Mouse (Mus musculus): ENCODE measurements around the gene Pop5.

Pop5 gene

GRCm38 (mm10) chr5:115261880-115262279 lies 26.2 kb downstream of the Pop5 start:
- CTCF ChIA-PET: interaction anchor here (0.6 kb wide), 1 partner anchor 477 kb away, joined by 6 read pairs; no protein-coding TSS in a partner anchor

DNA sequence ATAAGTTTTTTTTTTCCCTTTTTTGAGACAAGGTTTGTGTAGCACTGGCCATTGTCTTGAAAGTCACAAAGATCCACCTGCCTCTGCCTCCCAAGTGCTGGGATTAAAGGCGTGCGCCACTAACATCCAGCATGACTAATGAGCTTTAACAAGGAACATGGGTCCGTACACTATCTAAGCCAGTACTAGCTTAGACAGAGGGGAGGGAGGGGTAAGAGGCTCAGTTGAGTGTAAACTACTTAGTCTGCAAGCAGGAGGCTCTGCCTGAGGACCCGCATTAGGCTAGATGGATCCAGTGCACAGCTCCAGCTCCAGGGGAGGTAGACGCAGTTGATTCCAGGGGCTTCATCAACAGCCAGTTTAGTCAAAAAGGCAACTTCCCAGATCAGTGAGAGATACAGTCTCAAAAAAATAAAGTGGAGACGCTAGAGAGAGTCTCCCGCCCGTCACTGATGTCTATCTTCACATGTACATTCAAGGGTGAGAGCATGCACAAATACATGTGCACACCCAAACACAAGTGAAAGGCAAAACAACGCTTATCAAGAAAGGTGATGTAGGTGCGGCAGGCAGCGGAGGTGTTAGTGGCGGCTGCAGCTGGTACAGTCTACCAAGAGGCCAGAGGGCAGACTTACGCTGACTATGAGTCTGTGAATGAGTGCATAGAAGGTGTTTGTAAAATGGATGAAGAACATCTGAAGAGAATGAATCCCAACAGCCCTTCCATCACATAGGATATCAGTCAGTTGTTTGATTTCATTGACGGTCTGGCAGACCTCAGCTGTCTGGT lies 27.1 kb downstream of the Pop5 start:
- CTCF ChIA-PET: interaction anchor here (0.6 kb wide), 1 partner anchor 478 kb away, joined by 6 read pairs; no protein-coding TSS in a partner anchor

GRCm38 (mm10) chr5:115266340-115266739 lies 30.7 kb downstream of the Pop5 start:
- CTCF ChIA-PET: no interaction called here

DNA sequence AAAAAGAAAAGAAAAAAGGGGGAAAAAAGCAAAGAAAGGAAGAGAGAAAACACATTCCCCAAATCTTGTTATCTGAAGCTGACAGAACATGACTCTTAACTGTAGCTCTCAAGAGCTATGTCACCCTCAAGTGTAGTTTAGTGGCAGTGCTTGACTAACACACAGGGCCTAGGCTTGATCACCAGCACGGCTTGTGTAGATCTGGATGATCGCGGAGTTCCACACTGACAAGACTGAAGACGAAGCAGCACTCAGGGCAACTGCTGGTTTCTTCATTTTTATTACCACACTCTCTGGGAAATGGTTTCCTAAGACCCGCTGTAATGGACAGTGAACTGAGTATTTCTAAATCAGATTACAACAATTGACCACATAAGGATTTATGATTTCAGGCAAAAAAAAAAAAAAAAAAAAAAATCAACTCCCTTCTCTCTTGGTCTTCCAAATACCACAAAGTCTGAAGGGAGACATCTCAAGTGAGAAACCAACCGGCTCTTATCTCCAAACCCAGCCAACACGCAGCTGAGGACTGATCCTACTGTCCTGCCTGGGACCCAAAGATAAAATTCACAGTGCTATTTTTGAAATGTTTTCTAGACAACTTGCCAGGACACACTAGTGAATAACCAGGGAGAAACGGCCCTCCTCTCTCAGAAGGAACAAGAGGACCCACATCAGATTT lies 31.3 kb downstream of the Pop5 start:
- CTCF ChIA-PET: no interaction called here

DNA sequence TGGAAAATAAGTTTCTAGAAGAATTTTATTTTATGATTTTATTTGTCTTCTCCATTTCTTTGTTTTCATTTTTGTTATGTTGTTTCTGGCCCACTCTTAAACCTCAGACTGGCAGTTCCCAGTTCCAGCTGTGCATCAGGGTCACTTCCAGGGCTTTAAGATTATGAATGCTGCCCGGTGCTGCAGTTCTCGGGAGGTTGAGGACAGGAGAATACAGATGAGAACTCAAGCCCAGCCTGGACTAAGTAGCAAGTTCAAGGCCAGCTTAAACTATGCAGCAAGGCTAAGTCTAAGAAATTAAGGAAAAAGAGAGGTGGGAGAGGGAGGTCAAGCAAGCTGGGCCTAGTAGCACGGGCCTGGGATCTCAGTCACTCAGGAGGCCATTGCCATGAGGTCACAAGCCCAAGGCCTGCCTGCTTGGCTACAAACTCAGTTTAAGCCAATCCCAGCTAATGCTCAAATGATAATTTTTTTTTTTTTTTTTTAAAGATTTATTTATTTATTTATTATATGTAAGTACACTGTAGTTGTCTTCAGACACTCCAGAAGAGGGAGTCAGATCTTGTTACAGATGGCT lies 31.9 kb downstream of the Pop5 start:
- CTCF ChIA-PET: no interaction called here

GRCm38 (mm10) chr5:115268266-115268665 lies 32.6 kb downstream of the Pop5 start:
- CTCF ChIA-PET: no interaction called here

- CTCF ChIA-PET: no interaction called here
Measured at GRCm38 (mm10) chr5:115269969-115270368, 34.3 kb downstream of the Pop5 start.

DNA sequence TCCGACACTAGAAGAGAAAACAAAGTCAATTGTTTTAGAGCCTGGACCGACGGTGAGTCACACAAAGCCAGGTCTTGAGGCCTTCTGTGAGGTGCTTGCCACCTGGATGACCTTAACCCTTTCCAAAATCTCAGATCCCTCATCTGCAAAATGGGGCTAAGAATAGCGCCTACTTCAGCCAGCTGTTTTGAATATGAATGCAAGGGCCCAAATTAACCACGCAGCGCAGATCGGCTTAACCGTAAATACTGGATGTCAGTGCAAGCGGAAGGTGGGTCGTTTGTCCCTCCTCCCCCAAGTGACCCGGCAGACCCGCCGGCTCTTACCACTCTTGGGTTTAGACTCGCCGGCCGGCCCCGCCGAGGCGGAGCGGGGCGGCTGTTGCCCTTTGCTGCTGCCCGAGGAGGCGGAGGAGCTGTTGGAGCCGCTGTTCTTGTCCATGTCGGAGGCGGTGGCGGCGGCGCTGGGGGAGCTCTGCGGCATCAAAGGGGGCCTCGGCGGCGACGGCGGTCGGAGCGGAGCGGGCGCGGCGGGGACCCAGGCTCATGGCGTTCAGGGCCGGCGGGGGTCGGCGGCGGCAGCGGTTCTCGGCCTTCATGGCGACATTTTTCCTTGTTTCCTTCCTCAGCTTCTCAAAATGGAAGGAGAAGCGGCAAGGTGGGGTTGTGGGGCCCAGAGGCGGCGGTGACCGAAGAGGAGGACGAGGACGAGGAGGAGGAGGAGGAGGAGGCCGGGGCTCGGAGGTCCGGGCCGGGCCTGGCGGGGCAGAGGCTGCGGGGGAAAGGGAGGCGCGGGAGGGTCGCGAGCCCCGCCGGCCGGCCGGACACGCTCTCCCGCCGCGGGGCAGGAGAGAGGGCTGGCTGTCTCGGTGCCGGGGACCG lies 36.5 kb downstream of the Pop5 start:
- CTCF ChIA-PET: no interaction called here

GRCm38 (mm10) chr5:115272812-115273548 lies 37.3 kb downstream of the Pop5 start, which contains the start of gene Rnf10:
TSS of gene Rnf10 (minus strand) at chr5:115272898.
- CTCF ChIA-PET: no interaction called here

- CTCF ChIA-PET: no interaction called here
Measured at GRCm38 (mm10) chr5:115273549-115274135, 38.0 kb downstream of the Pop5 start.

GRCm38 (mm10) chr5:115274353-115274752 lies 38.7 kb downstream of the Pop5 start:
- CTCF ChIA-PET: interaction anchor here (0.6 kb wide), 1 partner anchor 26 kb away, joined by 3 read pairs; no protein-coding TSS in a partner anchor

DNA sequence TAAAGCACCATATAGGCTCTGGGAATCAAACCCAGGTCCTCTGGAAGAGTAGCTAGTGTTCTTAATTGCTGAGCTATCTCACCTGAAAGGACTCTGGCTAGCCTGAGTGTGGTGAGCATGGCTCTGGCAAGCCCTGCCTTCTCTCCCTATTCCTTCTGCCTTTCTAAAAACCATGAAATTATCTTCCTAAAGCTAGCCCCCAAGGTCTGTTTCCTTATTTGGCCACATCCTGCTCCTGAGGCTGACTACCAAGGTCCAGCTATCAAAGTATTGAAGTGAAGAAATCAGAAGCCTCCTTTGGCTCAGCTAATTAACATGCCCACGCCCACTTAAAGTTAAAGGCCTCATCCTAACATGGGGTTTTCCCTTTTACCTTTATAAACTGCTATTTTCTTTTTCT lies 39.1 kb downstream of the Pop5 start:
- CTCF ChIA-PET: interaction anchor here (0.6 kb wide), 1 partner anchor 25 kb away, joined by 3 read pairs; no protein-coding TSS in a partner anchor

GRCm38 (mm10) chr5:115275998-115276397 lies 40.4 kb downstream of the Pop5 start:
- CTCF ChIA-PET: no interaction called here

- CTCF ChIA-PET: interaction anchor here (0.6 to 0.7 kb wide), 2 partner anchors 85 to 266 kb away, joined by 3 to 4 read pairs; no protein-coding TSS in a partner anchor
Measured at GRCm38 (mm10) chr5:115278053-115278452, 42.4 kb downstream of the Pop5 start.

GRCm38 (mm10) chr5:115278785-115279184 lies 43.1 kb downstream of the Pop5 start:
- CTCF ChIA-PET: no interaction called here

GRCm38 (mm10) chr5:115279226-115280049 lies 43.8 kb downstream of the Pop5 start, which contains the start of gene Coq5:
TSS of gene Coq5 (plus strand) at chr5:115279666.
- CTCF ChIA-PET: no interaction called here

DNA sequence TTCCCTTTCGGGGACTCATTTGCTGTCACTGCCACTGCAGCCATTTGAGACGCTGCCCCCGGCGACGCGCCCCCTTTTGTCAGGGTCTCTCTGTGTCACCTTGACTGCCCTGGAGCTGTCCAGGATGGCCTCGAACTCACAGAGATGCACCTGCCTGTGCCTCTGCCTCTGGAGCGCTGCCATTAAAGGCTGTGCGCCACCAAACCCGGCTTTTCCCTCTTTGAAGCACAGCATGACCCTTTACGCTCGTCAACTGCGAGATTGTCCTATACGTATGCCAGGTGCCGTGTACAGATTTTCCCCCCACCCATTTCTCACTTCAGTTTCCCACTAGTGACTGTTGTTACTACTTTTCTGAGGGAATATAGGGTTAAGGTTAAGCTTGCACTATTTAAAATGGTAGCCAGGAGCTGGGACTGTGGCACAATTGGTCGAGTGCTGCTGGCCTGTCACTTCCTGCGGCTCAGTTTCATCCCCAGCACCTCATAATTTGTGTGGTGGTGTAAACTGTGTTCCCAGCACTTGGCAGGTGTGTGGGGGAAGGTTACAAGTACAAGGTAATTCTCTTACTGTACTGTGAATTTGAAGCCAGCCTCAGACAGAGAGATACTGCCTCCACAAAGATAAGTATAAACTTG lies 44.5 kb downstream of the Pop5 start:
- CTCF ChIA-PET: interaction anchor here (0.6 kb wide), 2 partner anchors 10 to 362 kb away, joined by 3 to 7 read pairs; no protein-coding TSS in a partner anchor

- CTCF ChIA-PET: no interaction called here
Measured at GRCm38 (mm10) chr5:115284735-115285134, 49.1 kb downstream of the Pop5 start.

DNA sequence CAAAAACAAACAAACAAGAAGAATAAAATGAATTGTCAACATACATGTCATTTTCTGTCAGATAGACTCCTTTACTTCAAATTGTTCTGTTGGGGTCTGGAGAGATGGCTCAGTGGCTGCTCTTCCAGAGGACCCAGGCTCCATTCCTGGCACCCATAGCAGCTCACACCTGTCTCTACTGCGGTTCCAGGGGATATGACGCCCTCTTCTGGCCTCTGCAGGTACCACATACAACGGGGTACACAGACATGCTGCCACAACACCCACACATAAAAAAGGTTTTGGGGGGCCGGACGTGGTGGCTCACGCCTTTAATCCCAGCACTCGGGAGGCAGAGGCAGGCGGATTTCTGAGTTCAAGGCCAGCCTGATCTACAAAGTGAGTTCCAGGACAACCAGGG lies 58.5 kb downstream of the Pop5 start:
- CTCF ChIA-PET: interaction anchor here (0.6 kb wide), 1 partner anchor 34 kb away, joined by 3 read pairs; no protein-coding TSS in a partner anchor
